Mouse (Mus musculus) stomach, adult 2 months (tissue): ENCODE data around the gene Rab23. TPM values are rescaled to one million over a fixed set of nuclear protein-coding genes. Genes with fewer than 3 reads are reported as not detected.

ENCODE experiments used
- polyA plus RNA-seq: library from polyadenylated mRNA; depleted of rRNA; stranded (reverse); fragments of >200 nt; gene quantifications from 2 replicates; pipeline ENCODE4 v1.2.3, GENCODE M21; 2012; rRNA removed

The Rab23 gene
- polyA plus RNA-seq: 7.1 and 7.9 TPM in 2 replicates

DNA sequence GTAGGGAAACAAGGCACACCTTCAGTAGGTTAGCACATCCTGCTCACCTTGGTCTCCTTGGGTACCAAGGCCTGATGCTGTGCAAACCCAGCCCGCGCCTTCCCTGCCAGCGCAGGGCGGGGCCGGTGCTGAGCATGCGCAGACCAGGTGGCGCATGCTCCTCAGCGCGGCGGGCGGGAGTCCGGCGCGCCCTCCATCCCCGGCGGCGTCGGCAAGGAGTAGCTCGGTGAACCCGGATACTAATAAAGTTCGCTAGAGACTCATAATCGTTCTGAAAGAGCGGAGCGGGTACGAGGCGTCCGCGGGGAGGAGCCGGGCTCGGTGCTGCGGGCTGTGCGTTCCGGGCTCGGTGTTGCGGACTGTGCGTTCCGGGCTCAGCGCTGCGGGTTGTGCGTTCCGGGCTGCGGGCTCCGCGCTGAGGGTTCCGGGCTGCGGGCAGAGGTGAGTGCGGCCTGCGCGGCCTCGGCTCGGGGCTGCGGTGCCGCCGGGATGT lies at the start of gene Rab23:
Gene Rab23 (plus strand): TSS at position 155 of the 493 bp plus-strand sequence.

DNA sequence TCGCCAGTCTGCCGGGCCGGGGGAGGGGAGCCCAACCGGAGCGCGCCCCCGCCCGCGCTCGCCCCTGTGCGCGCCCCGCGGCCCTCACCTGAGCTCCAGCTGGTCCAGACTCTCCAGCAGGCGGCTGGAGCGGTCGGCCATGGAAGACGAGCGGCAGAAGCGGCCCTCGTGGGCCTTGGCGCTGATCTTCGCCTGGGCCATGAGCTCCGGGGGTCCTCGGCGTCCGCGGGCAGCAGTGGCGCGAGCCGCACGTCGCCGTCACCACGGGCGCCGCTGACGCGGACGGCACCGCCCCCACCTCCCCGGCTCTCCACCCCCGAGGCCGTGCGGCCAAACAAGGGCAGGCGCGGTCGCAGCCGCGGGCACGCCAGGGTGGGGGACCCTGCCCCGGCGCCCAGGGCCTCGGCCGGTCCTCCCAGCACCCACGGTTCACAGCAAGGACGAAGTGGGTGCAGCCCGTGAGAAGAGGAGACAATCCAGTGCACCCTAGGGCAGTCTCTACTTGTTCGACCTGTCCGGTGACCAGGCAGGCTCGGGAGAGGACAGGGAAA lies 37.9 kb downstream of the Rab23 start, which contains the start of gene Bag2:
Gene Bag2 (minus strand): TSS at position 305 of the 551 bp plus-strand sequence.

Other genes with a start within 250 kb of the Rab23 start
- gene Prim2, start 50.1 kb upstream of the Rab23 start, polyA plus RNA-seq: 2.6 and 3.5 TPM in 2 replicates
- gene Bag2, start 37.9 kb downstream of the Rab23 start, polyA plus RNA-seq: 28.9 and 49.3 TPM in 2 replicates
- 0.52 and 1.0 TPM in 2 replicates for gene Zfp451, start 94.7 kb downstream of the Rab23 start, polyA plus RNA-seq
- 0.18 and 0.54 TPM in 2 replicates for gene Bend6, start 187.9 kb downstream of the Rab23 start, polyA plus RNA-seq
- gene Dst, start 188.3 kb downstream of the Rab23 start, polyA plus RNA-seq: 14.1 and 14.5 TPM in 2 replicates